Mouse (Mus musculus) mature B cell (primary cell): ENCODE results near the gene Esyt2.

Source experiments
- in situ Hi-C: fragments of 300-500 bp; cut with MboI; formaldehyde crosslinking; loops from 2 replicates; pipeline ENCODE4 v1.14.3; 2019

Gene Esyt2

DNA sequence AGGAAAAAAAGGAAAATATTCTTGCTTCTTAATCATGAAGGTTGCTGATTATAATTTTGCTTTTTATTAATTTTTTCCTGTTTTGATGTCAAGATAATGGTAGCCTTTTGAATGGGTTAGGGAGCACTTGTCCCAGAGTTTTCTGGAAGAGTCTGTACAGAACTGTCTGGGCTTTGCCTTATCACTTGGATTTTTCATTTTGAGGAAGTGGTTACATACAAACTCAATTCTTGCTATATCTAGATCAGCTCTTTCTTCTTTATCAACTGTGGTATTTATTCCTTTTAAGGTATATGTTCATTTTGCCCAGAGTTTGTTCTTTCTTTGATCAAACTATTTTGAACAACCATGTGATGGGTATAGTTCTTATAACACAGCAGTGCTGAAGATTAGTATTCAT, 81.1 kb downstream of the Esyt2 start:
- in situ Hi-C loops, result no loop called here

GRCm38 (mm10) chr12:116366900-116367299, 85.9 kb downstream of the Esyt2 start:
- in situ Hi-C loops, result no loop called here

GRCm38 (mm10) chr12:116367346-116367745, 86.3 kb downstream of the Esyt2 start:
- in situ Hi-C loops, result no loop called here

- in situ Hi-C loops, result no loop called here
Measured at GRCm38 (mm10) chr12:116368857-116369256, 87.9 kb downstream of the Esyt2 start.

GRCm38 (mm10) chr12:116383101-116383500, 102.1 kb downstream of the Esyt2 start:
- in situ Hi-C loops, result no loop called here

GRCm38 (mm10) chr12:116383995-116384394, 103.0 kb downstream of the Esyt2 start:
- in situ Hi-C loops, result no loop called here

DNA sequence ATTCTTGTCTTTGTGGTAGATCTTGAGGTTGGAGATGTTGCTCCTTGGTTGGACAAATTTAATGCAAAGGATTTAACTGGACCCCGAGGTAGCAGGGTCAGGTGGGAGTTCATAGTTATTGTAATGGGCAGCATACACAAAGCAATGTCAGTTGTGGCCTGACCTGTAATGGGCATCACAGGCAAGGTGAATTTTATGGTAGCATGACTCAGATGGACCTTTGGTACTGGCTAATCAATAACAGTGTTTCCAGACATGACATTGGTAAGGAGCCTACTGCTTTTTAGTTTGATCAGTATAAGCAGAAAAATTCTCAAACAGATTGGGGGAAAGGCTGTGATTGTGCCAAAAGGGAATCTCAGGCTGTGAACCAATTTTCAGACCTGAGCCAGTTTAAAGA, 105.8 kb downstream of the Esyt2 start:
- in situ Hi-C loops, result no loop called here

- in situ Hi-C loops, result no loop called here
Measured at GRCm38 (mm10) chr12:116389868-116390267, 108.9 kb downstream of the Esyt2 start.

DNA sequence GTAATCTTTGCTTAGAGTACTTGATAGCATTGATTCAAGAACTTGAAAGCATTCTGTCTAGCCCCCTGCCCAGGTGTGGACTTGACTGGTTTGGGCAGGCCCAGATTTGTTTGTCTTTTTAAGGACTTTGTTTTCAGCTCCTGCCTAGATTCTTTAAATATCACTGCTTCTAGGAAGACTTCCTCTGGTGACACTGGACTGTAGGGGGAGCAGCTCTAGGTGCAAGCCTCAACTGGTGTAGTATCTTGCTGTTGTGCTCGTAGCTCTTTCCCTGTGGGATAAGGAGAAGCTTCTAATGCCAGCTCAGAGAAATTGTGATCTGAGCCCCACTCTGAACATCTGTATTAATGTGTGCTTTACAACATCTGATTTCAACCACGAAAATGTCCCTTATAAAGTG, 113.3 kb downstream of the Esyt2 start:
- in situ Hi-C loops, result no loop called here

DNA sequence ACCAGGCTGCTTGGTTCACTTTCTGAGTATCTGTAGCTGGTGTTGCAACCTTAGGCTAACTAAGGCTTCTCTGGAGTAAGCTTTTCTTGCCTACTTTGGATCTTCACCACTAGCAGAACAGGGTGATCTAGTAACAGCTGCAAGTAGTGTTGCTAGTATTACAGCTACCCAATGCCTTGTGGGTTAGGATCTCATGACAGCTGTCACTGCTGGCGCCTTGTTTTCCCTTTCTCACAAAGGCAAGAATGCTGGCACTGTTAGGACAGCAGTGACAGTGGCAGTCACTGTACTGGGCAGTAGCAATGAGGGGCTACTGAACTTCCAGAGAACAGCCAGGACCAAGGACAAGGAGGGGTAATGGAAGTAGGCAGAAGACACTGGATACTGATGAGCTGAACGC, 114.3 kb downstream of the Esyt2 start:
- in situ Hi-C loops, result no loop called here

DNA sequence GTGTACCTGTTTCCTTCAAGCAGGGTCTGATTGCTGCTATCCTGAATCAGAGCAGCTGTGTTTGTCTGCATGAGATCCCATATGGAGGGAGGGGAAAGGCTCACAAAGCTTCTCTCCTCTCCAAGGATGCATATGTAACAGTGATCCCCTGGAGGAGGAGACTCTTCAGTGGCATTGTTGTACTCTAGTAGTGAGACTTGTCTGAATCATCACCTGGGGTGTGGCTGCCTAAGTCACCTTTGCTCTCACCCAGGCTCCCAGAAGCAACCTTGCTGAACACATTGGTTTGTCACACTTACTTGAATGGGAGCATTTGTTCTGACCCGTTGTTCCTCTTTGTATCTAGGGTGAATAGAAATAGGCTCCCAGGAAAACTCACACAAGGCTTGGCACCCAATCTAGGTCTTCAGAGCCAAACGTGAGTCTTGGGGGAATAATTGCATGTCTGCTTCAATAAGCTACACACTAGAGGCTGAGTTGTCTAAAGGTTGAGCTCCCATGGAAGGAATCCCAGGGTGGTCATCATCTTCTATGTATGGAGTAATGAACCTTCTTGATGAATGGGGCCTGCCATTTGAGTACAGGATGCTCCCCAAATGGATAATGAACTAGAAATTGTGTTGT, 115.2 kb downstream of the Esyt2 start:
- in situ Hi-C loops, result no loop called here

DNA sequence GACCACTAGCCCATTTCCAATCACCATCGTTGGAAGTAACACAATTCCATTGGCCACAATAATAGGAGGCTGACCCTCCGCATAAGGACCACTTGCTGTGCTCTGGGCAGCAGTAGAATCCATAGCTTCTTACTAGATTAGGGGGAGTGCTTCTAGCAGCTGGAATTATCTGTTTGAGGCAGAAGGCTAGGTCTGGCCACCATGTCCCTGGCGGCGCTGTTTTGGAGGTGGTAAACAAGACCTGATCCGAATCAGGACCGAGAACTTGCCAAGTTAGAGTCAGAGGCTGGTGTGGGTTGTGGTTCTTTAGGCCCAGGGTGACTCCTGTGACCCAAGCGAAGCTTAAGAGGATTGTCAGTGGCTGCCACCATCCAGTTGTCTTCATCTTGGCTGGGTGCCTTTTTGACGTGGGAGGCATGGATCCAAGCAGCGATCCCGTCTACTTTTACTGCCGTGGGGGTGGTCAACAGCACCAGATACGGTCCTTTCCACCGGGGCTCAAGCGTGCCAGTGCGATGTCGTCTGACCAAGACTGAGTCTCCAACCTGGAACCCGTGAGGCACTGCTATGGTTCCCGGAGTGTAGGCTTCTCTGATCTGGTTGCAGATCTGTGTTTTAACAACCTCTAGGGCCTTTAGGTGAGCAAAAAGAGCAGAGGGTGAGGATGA, 123.2 kb downstream of the Esyt2 start:
- in situ Hi-C loops, result no loop called here

DNA sequence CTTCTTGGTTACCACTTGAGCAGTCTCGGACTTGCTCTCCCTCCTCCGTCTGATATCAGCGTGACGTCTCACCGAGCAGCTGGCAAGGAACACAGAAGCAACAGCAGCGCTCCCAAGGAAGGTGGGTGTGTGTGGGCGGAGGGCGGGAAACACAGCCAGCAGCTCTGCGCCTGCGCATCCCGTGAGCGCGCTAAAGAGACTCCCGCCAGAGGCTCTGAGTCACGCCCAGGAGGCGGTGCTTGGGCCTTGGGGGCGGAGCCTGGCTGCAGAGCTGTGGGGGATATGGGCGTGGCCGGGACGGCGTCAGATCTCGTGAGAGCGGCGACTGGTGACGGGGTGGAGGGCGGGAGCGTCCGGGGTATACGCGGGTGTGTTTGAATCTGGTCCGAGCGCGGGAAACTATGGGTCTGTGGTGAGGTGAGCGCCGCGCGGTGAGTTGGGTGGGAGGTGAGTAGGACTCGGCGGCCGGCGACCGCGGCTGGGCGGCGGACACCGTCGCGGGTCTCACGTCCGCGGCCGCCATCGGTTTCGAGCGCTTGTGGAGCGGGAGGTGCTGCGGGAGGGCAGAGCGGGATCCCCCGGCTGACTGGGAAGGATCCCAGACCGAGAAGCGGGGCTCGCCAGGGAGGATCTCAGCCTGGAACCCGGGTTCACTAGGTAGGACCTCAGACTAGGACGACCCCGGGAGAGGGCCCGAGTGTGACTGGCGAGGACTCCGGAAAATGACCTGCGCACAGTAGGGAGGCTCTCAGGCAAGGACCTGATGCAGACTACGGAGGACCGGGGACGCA, 124.2 kb downstream of the Esyt2 start, which contains the start of gene Ncapg2:
Gene Ncapg2, plus strand, starts transcription at position 358 of the 791 bp plus-strand sequence.
- in situ Hi-C loops, result no loop called here

GRCm38 (mm10) chr12:116405836-116406155, 124.8 kb downstream of the Esyt2 start:
- in situ Hi-C loops, result no loop called here

GRCm38 (mm10) chr12:116407883-116408282, 126.9 kb downstream of the Esyt2 start:
- in situ Hi-C loops, result no loop called here

DNA sequence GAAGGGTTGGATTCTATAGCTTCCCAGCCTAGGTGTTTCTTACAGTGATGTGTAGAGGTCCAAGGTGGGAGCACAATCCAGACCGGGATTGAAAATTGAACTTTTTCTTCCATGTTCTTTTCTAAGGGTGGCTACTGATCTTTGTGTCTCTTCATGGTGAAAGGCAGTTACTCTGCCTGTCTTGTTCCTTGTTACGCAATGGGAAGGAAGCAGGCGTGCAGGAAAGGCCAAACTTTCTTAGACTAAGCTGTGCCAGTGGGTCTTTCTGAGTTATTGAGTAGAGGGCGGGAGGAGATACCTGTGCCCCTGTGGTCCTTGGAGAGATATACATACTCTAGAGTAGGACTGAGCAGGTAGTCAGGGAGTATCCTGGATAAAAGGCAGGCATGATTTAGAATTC, 133.9 kb downstream of the Esyt2 start:
- in situ Hi-C loops, result no loop called here

DNA sequence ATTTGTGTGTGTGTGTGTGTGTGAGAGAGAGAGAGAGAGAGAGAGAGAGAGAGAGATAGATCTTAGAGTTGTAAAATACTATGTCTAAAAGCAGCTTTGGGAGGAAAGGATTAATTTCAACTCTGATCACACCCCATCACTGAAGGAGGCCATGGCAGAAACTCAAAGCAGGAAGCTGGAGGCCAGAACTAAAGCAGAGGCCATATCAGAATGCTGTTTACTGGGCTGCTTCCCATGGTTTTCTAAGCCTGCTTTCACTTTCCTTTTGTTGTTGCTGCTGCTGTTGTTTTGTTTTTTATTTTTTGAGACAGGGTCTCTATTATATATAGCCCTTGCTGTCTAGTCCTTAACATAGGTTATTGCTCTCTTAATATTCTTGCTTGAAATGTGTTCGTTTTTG, 135.5 kb downstream of the Esyt2 start:
- in situ Hi-C loops, result no loop called here

DNA sequence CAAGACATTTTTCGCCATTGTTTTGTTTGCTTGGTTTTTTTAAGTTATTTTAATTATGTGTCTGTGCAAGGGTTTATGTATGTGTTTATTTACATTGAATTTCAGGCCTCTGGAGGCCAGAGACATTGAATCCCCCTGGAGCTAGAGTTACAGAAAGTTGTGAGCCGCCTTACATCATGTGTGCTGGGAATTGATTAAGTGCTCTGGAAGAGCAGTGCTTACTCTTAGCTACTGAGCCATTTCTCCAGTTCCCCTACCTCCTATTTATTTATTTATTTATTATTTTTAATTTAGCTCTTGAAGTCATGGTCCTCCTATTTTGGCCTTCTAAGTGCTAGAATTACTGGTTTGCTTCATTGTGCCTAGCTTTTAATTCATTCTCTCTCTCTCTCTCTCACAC, 140.7 kb downstream of the Esyt2 start:
- in situ Hi-C loops, result no loop called here

DNA sequence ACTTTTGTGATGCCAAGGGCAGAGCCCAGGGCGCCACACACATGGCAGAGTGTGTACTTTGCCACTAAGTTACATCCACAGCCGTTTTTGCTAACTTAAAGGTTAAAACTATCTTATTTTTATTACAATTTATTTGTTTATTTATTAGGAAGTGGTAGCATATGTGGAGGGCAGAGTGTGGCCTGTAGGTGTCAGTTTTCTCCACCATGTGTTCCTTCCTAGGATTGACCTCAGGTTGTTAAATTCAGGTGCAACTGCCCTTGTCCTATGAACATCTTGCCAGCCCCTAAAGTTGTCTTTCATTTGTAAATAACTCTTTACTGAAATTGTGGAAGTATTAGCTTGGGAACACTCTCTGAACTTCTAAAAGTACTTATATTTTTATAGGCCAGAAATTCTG, 144.4 kb downstream of the Esyt2 start:
- in situ Hi-C loops, result no loop called here

GRCm38 (mm10) chr12:116433742-116434141, 152.7 kb downstream of the Esyt2 start:
- in situ Hi-C loops, result no loop called here

DNA sequence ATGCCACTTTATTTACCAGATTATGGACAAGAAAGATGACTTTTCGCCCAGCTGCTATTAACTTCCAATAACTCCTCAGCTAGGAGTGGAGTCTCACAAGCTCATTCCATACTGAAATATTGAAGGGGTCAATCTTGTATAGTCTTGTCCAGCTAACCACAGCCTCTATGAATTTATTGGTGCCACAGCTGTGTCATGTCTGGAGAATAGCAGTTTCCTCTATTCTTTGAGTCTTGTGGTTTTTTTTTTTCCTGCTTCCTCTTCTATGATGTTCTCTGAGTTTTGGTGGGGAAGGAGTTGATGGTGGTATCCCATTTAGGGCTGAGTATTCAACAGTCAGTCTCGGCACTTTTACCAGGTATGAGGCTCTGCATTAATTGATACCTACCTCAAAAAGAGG, 154.2 kb downstream of the Esyt2 start:
- in situ Hi-C loops, result no loop called here

DNA sequence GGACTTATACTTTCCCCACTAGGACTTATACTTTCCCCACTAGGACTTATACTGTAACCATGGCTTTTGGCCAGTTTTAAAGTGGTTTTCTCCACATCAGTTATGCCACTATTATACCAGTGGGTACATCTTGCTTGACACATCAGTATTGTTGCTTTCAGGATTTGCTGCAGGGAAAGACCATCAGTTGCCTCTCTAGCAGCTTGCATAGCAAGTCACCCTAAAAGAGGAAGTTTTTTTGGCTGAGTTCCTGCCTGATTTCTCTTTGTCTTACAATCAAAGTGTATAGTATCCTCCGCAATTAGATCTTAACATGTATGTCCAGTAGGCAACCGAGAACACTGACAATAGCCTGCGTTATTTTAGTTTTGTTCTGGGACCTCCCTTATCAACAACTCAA, 155.1 kb downstream of the Esyt2 start:
- in situ Hi-C loops, result no loop called here

DNA sequence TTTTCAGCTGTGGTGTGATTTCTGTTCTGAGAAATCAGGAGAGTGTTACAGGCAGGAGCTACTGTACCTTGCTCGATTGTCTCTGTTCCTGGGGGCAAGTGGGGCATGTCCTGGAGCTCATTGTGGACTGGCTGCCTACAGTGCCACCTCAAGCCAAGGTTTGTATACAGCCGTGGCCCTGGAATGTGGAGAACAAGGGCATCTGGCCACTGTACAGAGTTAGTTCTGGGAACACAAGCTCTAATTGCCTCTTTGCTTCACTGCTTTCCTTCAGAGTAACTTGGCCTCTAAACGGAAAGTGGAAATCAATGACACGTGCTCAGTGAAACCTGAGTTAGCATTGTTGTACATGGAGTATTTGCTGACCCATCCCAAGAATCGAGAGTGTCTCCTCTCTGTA, 157.6 kb downstream of the Esyt2 start:
- in situ Hi-C loops, result no loop called here
